Mouse (Mus musculus): ENCODE results near the gene Dab2ip.

GRCm38 (mm10) chr2:35556918-35557486 lies 1.1 kb upstream of the Dab2ip start:
- TF ChIP-seq CTCF (IDR thresholded peaks at IDR 0.05; ENCODE audit: low read depth, low read length) (no peak), GATA1 (IDR thresholded peaks at IDR 0.05; ENCODE audit: borderline replicate concordance, low read length) (no peak)

Data from G1E (cell line).